Mouse (Mus musculus) liver, embryonic 14.5 days (tissue): ENCODE measurements at regions not wholly inside any gene's neighbourhood (a gene's known extent, or its start where the extent isn't known, plus 50 kb on each side); places are given as distances from the start of the nearest gene placed in this dataset.

Experiments used
- CTCF ChIP-seq: IDR thresholded peaks from 2 replicates; pipeline ENCODE4 v1.5.1; 2016; ENCODE audit warnings: antibody characterized with exemption, low read depth, control low read depth
- EP300 ChIP-seq: IDR thresholded peaks from 2 replicates; pipeline ENCODE4 v1.6.1; 2016; ENCODE audit warnings: antibody characterized with exemption, low read depth

DNA sequence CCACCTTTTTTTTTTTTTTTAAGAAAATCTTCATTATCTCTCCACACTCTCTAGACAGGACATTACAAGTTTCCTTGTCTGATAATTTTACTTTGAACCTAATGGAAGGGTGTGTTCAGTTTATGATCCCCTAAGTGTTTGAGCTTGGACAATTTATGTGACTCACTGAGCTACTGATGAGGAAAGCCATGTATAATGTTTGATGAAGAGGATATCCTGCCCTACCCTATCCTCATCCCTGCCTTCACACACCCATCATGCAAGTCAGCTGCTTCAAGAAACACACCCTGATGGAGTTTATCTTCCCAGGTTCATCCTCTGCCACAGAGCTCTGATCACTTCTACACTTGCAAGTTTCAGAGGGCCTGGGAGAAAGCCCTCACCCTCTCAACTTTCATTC lies 136.5 kb upstream of the Asb5 start:
- TF ChIP-seq CTCF (no peak), EP300 (no peak)
